Mouse (Mus musculus): ENCODE data around the gene Tomm6.

- TF ChIP-seq CTCF (IDR thresholded peaks at IDR 0.05; ENCODE audit: insufficient read depth, low read length) (no peak), POLR2A (IDR thresholded peaks at IDR 0.05; ENCODE audit: borderline replicate concordance, extremely low read depth, low read depth, low read length) (no peak)
Measured at GRCm38 (mm10) chr17:47695337-47695710, 7.1 kb upstream of the Tomm6 start.
